Mouse (Mus musculus) lung, postnatal 0 days (tissue): ENCODE results near the gene Tmem115.

Experiments
- CTCF ChIP-seq: IDR thresholded peaks from 2 replicates; pipeline ENCODE4 v1.5.1; 2016; ENCODE audit warnings: antibody characterized with exemption, mild to moderate bottlenecking
- EP300 ChIP-seq: IDR thresholded peaks from 2 replicates; pipeline ENCODE4 v1.6.1; 2016; ENCODE audit warnings: antibody characterized with exemption, mild to moderate bottlenecking, control low read depth

DNA sequence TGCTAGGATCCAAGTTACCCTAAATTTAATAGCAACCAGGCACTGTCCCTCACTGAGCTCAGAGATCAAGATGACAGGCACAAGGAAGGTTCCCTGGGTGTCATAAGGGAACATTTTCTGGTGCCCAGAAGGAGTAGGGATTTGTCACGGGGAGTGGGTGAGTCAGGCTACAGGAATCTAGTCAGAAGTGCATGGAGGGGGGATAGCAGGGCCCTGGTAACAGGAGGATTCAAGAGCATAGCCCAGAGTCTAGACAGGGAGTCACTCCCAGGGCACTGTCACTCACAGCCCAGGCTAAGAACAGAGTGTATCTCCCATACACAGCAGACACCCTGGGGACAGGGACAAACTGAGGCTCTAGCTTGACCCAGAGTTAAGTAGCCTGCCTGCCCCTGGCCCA lies 40.2 kb upstream of the Tmem115 start:
- no peak for TF ChIP-seq CTCF
- no peak for TF ChIP-seq EP300
